ENCODE assay signal across 7 mouse cellular contexts in the genomic region with DNA sequence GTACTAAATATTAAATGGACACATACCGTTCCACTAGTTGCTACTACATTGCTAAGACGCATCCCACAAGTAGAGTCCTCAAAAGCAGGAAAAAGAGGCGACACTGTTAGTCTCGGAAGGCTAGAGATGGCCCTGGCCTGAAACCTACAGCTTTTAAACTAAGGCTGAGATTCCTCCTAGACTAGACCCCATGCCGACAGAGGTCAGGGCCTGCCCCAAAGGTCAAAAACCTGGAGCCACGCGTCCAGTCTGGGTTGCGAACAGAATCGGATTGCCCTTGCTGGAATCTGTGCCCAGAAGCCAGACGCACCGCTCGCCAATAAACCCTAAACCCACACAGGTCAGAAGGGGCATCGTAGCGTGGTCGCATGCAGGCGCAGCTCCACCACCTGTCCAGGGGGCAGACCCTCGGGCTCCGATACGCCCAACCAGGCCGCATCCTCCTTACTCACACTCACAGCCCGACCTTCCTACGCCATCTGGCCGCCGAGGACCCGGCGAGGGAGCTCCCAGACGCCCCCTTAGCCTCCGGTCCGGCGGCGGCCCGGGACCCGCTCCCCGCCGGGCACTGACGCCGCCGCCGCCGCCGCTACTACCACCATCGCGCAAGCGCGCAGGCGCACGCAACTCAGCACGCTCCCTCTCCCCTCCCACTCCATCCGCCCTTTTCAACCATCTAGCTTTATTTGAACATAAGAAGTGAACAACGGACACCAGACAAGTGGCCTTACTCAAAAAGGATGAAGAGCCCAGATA. TPM values are rescaled to one million over a fixed set of nuclear protein-coding genes. Genes with fewer than 3 reads are reported as not detected.
A peak's percentile ranks its signal among the peaks of the same experiment; 100 is the strongest.
DNase-seq lines count a peak whose midpoint lies in the region; ATAC-seq lines count a peak whose summit lies in the region.

A gene (minus strand): TSS at position 609 of the 756 bp plus-strand sequence.

- peak within 1 kb of the TSS; percentile 54 for H3K4me2 ChIP-seq in intestine, embryonic 15.5 days (replicated peaks)

- H3K9ac ChIP-seq in intestine, embryonic 15.5 days = peak within 1 kb of the TSS; percentile 96

- H3K36me3 ChIP-seq in intestine, embryonic 15.5 days = no peaks in the 10 kb centered on the region
- H3K36me3 ChIP-seq in midbrain, embryonic 10.5 days = peaks cover 10% of the 10 kb centered on the region

- H3K27me3 ChIP-seq in intestine, embryonic 15.5 days (replicated peaks) = no peaks in the 10 kb centered on the region
- no peaks in the 10 kb centered on the region for H3K27me3 ChIP-seq in midbrain, embryonic 10.5 days (ENCODE audit: low read depth, poor library complexity, severe bottlenecking)

- peak within 1 kb of the TSS; percentile 87 for H3K4me3 ChIP-seq in intestine, embryonic 15.5 days (replicated peaks)
- peak within 1 kb of the TSS; percentile 92 for H3K4me3 ChIP-seq in midbrain, embryonic 10.5 days

- H3K4me1 ChIP-seq in intestine, embryonic 15.5 days (replicated peaks) = no peaks in the 10 kb centered on the region
- peaks cover 20% of the 10 kb centered on the region for H3K4me1 ChIP-seq in midbrain, embryonic 10.5 days

- H3K27ac ChIP-seq in intestine, embryonic 15.5 days = peak within 1 kb of the TSS; percentile 66
- H3K27ac ChIP-seq in midbrain, embryonic 10.5 days (replicated peaks) = peak within 1 kb of the TSS; percentile 97

- intact Hi-C loops in left cerebral cortex, postnatal 25 days (cut with DNase I) = loop anchor here (5.0 kb wide), 1 partner anchor 169 kb away; no protein-coding TSS in a partner anchor

- peak; percentile 80 for ATAC-seq in intestine, embryonic 15.5 days

- peak; percentile 83 to 88 for DNase-seq in adrenal gland, adult 18-20 months (ENCODE audit: low spot score in 2 of 2)
- DNase-seq in embryo, embryonic 11 days = peak; percentile 93
- DNase-seq in gastrocnemius, postnatal 25 days = peak; percentile 83
- peak; percentile 87 to 93 for DNase-seq in left cerebral cortex, postnatal 25 days (ENCODE audit: low spot score in 2 of 2)
- DNase-seq in midbrain, embryonic 10.5 days (ENCODE audit: low spot score) = peak; percentile 88
- peak; percentile 85 for DNase-seq in right cerebral cortex, postnatal 4 days

- H3K9me3 ChIP-seq in intestine, embryonic 15.5 days = no peaks in the 10 kb centered on the region
- H3K9me3 ChIP-seq in midbrain, embryonic 10.5 days (replicated peaks) = no peaks in the 10 kb centered on the region

- under 1% methylated on average over 50 of the region's 50 CpGs for WGBS in intestine, embryonic 15.5 days
- under 1% methylated on average over 50 of the region's 50 CpGs for WGBS in midbrain, embryonic 10.5 days

RNA-seq across cellular contexts. Expression of the gene that starts here (rescaled TPM):
- 100 to 1,000 TPM; 103 to 117 TPM for total RNA-seq in adrenal gland, adult 18-20 months (2021)
- 100 to 1,000 TPM; 511 to 553 TPM for total RNA-seq in gastrocnemius, postnatal 25 days (2021)
- polyA plus RNA-seq in intestine, embryonic 15.5 days (2015; fragmentation: Nextera tagmentation; extraction: Ambion mirVana) = 46.1 and 46.5 TPM in 2 replicates
- total RNA-seq in left cerebral cortex, postnatal 25 days (2021) = 100 to 1,000 TPM; 148 to 150 TPM
- 69.7 and 76.2 TPM in 2 replicates for polyA plus RNA-seq in midbrain, embryonic 10.5 days (2016; fragmentation: Nextera tagmentation; extraction: Ambion mirVana)

Comparison
In these comparisons a context has a peak if more than half of its experiments do, and no peak if none do; other contexts are left out.
1. Peak in every context shown above with its lines: DNase-seq, ATAC-seq, H3K4me3 ChIP-seq and H3K27ac ChIP-seq.